Mouse (Mus musculus) lung, adult 2 months (tissue): ENCODE results near the gene Mx1.

Source experiments
- CTCF ChIP-seq: fragments of 200-500 bp; IDR thresholded peaks from 2 replicates; pipeline ENCODE4 v1.5.1; 2011; ENCODE audit warnings: mild to moderate bottlenecking, low read length, control low read depth; ENCODE audit not compliant: insufficient read depth
- POLR2A ChIP-seq: fragments of 200-500 bp; IDR thresholded peaks from 2 replicates; pipeline ENCODE4 v1.6.1; 2011; ENCODE audit warnings: low read depth, mild to moderate bottlenecking, control low read depth, low read length, borderline replicate concordance; ENCODE audit errors: extremely low read depth

DNA sequence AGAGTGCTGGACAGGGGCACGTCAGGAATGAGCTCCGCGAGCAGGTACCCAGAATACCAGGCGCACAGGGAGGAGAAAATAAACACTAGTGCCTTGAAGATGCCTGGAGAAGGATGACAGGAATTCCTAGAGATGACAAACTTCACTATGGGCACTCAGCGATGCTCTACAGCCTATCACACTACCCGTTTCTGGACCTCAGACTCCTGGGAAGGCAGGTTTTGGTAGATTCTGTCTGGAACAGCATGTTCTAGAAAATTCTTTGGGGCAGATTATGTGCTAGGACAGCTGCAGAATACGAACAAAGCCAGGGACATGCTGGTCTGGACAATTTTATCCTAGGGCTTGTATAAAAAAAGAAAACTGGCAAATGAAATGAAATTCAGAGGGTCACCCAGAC is 38.2 kb upstream of the Mx1 start:
- TF ChIP-seq CTCF (no peak), POLR2A (no peak)
